7 mouse cellular contexts compared by ENCODE assay signal in the genomic region with DNA sequence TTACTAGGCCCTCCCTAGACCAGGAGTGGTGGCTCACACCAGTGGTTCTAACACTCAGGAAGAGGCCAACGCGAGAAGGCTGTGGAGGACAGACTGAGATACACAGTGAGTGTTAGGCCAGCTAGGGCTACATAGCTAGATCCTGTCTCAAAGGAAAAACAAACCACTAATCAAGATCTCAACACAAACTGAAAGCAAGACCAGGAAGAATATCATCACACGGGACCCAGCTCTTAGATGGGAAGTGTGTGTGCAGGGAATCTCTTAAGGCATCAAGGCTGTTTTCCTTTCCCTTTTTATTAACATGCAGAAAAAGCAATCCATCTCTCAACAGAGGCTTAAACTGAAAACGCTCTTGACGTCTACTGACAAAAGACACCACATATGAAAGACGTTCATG. TPM values are rescaled to one million over a fixed set of nuclear protein-coding genes. Genes with fewer than 3 reads are reported as not detected.
DNase-seq lines count a peak whose midpoint lies in the region; ATAC-seq lines count a peak whose summit lies in the region.

No protein-coding gene starts in this region.

- H3K36me3 ChIP-seq in lung, embryonic 16.5 days (ENCODE audit: control insufficient read depth, insufficient read depth, low read length), result peaks cover 2% of the 10 kb centered on the region; the same call in 1 of the 2 replicates
- peaks cover 22% of the 10 kb centered on the region for H3K36me3 ChIP-seq in forebrain, embryonic 13.5 days (ENCODE audit: poor library complexity, severe bottlenecking)
- H3K36me3 ChIP-seq in liver, embryonic 11.5 days (ENCODE audit: control insufficient read depth, insufficient read depth, low read length), result peaks cover 4% of the 10 kb centered on the region
- H3K36me3 ChIP-seq in stomach, embryonic 16.5 days (ENCODE audit: control insufficient read depth, insufficient read depth, low read length), result 0 out of 2 replicates have a peak, but pooled peaks cover 3% of the 10 kb centered on the region

- peak overlapping the region; percentile 20 for H3K4me3 ChIP-seq in lung, embryonic 16.5 days (ENCODE audit: low read length)
- H3K4me3 ChIP-seq in forebrain, embryonic 13.5 days, result peak overlapping the region; percentile 95
- H3K4me3 ChIP-seq in liver, embryonic 11.5 days (ENCODE audit: low read depth, low read length), result peak overlapping the region; percentile 82
- peak overlapping the region; percentile 96 for H3K4me3 ChIP-seq in stomach, embryonic 16.5 days (replicated peaks; ENCODE audit: low read length)

- DNase-seq in lung, postnatal 14 days, result no peak
- DNase-seq in liver, embryonic 11.5 days (ENCODE audit: low spot score), result no peak
- no peak for DNase-seq in gastrocnemius, postnatal 36 days
- DNase-seq in B cell, adult 2 months, result no peak

- peak overlapping the region; percentile 79 for H3K4me2 ChIP-seq in lung, embryonic 16.5 days (ENCODE audit: low read depth, low read length)
- peak overlapping the region; percentile 66 for H3K4me2 ChIP-seq in forebrain, embryonic 13.5 days
- H3K4me2 ChIP-seq in liver, embryonic 11.5 days, result peak overlapping the region; percentile 94
- H3K4me2 ChIP-seq in stomach, embryonic 16.5 days (ENCODE audit: low read depth, low read length), result peak overlapping the region; percentile 59

- H3K27me3 ChIP-seq in lung, embryonic 16.5 days (ENCODE audit: control insufficient read depth, insufficient read depth, low read depth, low read length), result no peaks in the 10 kb centered on the region
- H3K27me3 ChIP-seq in forebrain, embryonic 13.5 days, result no peaks in the 10 kb centered on the region
- H3K27me3 ChIP-seq in liver, embryonic 11.5 days (replicated peaks; ENCODE audit: control insufficient read depth, insufficient read depth, low read length), result no peaks in the 10 kb centered on the region
- no peaks in the 10 kb centered on the region for H3K27me3 ChIP-seq in stomach, embryonic 16.5 days (ENCODE audit: control insufficient read depth, insufficient read depth, low read length)

- no peaks in the 10 kb centered on the region for H3K9me3 ChIP-seq in lung, embryonic 16.5 days (ENCODE audit: control insufficient read depth, low read length)
- no peaks in the 10 kb centered on the region for H3K9me3 ChIP-seq in forebrain, embryonic 13.5 days (replicated peaks)
- H3K9me3 ChIP-seq in liver, embryonic 11.5 days (ENCODE audit: control insufficient read depth, low read length), result no peaks in the 10 kb centered on the region; the same call in 1 of the 2 replicates
- no peaks in the 10 kb centered on the region for H3K9me3 ChIP-seq in stomach, embryonic 16.5 days (replicated peaks; ENCODE audit: control insufficient read depth, low read length)

- no peak for ATAC-seq in lung, embryonic 16.5 days (ENCODE audit: low read depth)
- no peak for ATAC-seq in forebrain, embryonic 13.5 days
- no peak for ATAC-seq in liver, embryonic 11.5 days (replicated peaks; ENCODE audit: low FRiP score)
- ATAC-seq in stomach, embryonic 16.5 days (ENCODE audit: insufficient read depth, low FRiP score), result no peak

- peaks cover 11% of the 10 kb centered on the region for H3K4me1 ChIP-seq in lung, embryonic 16.5 days (replicated peaks; ENCODE audit: control insufficient read depth, insufficient read depth, low read length)
- peaks cover 31% of the 10 kb centered on the region for H3K4me1 ChIP-seq in forebrain, embryonic 13.5 days
- peaks cover 23% of the 10 kb centered on the region for H3K4me1 ChIP-seq in liver, embryonic 11.5 days (replicated peaks; ENCODE audit: control insufficient read depth, insufficient read depth, low read length)
- H3K4me1 ChIP-seq in stomach, embryonic 16.5 days (ENCODE audit: control insufficient read depth, insufficient read depth, low read length), result peaks cover 14% of the 10 kb centered on the region; the same call in 1 of the 2 replicates

- peak overlapping the region; percentile 29; the same call in 1 of the 2 replicates for H3K9ac ChIP-seq in lung, embryonic 16.5 days (ENCODE audit: low read length)
- H3K9ac ChIP-seq in forebrain, embryonic 13.5 days, result peak overlapping the region; percentile 97
- peak overlapping the region; percentile 42 for H3K9ac ChIP-seq in liver, embryonic 11.5 days (ENCODE audit: low read depth, low read length)
- 0 out of 2 replicates have a peak overlapping the region, but pooled peaks have one; percentile 34 for H3K9ac ChIP-seq in stomach, embryonic 16.5 days (ENCODE audit: low read length)

- intact Hi-C loops in gastrocnemius, postnatal 36 days (cut with DNase I), result no loop called here

- WGBS in lung, embryonic 16.5 days, result 28% methylated on average over 6 of the region's 6 CpGs
- WGBS in forebrain, embryonic 13.5 days, result 66% methylated on average over 6 of the region's 6 CpGs
- 39% methylated on average over 6 of the region's 6 CpGs for WGBS in liver, embryonic 11.5 days
- 28% methylated on average over 6 of the region's 6 CpGs for WGBS in stomach, embryonic 16.5 days

- no peak overlapping the region for H3K27ac ChIP-seq in lung, embryonic 16.5 days (ENCODE audit: low read length)
- no peak overlapping the region for H3K27ac ChIP-seq in forebrain, embryonic 13.5 days
- H3K27ac ChIP-seq in liver, embryonic 11.5 days (ENCODE audit: low read depth, low read length), result peak overlapping the region; percentile 41; the same call in 1 of the 2 replicates
- H3K27ac ChIP-seq in stomach, embryonic 16.5 days (ENCODE audit: low read length), result no peak overlapping the region

RNA-seq across cellular contexts. Expression of a gene that starts 2.0 kb away (rescaled TPM):
- 9.7 and 13.2 TPM in 2 replicates for polyA plus RNA-seq in lung, embryonic 16.5 days (2015; fragmentation: Nextera tagmentation; extraction: Ambion mirVana)
- 17.6 and 18.3 TPM in 2 replicates for polyA plus RNA-seq in forebrain, embryonic 13.5 days (2015; fragmentation: Nextera tagmentation; extraction: Ambion mirVana)
- polyA plus RNA-seq in liver, embryonic 11.5 days (2014; fragmentation: Nextera tagmentation; extraction: Ambion mirVana), result 13.0 and 14.1 TPM in 2 replicates
- 10.3 and 16.3 TPM in 2 replicates for polyA plus RNA-seq in stomach, embryonic 16.5 days (2015; fragmentation: Nextera tagmentation; extraction: Ambion mirVana)
- total RNA-seq in gastrocnemius, postnatal 36 days (2021), result 1 to 10 TPM; 3.8 to 4.7 TPM

RNA-seq across cellular contexts. Expression of a gene that starts 11.5 kb away (rescaled TPM):
- polyA plus RNA-seq in lung, embryonic 16.5 days (2015; fragmentation: Nextera tagmentation; extraction: Ambion mirVana), result 20.5 and 23.8 TPM in 2 replicates
- 32.8 and 36.0 TPM in 2 replicates for polyA plus RNA-seq in forebrain, embryonic 13.5 days (2015; fragmentation: Nextera tagmentation; extraction: Ambion mirVana)
- 22.6 and 24.0 TPM in 2 replicates for polyA plus RNA-seq in liver, embryonic 11.5 days (2014; fragmentation: Nextera tagmentation; extraction: Ambion mirVana)
- 16.9 and 19.4 TPM in 2 replicates for polyA plus RNA-seq in stomach, embryonic 16.5 days (2015; fragmentation: Nextera tagmentation; extraction: Ambion mirVana)
- 10 to 100 TPM; 12.1 to 12.3 TPM for total RNA-seq in gastrocnemius, postnatal 36 days (2021)

RNA-seq across cellular contexts. Expression of a gene that starts 25.1 kb away (rescaled TPM):
- polyA plus RNA-seq in lung, embryonic 16.5 days (2015; fragmentation: Nextera tagmentation; extraction: Ambion mirVana), result not detected in 2 replicates
- not detected in 2 replicates for polyA plus RNA-seq in forebrain, embryonic 13.5 days (2015; fragmentation: Nextera tagmentation; extraction: Ambion mirVana)
- polyA plus RNA-seq in liver, embryonic 11.5 days (2014; fragmentation: Nextera tagmentation; extraction: Ambion mirVana), result not detected in 2 replicates
- not detected in 2 replicates for polyA plus RNA-seq in stomach, embryonic 16.5 days (2015; fragmentation: Nextera tagmentation; extraction: Ambion mirVana)
- under 1 TPM in 1 of 2 experiments, not detected in 1; 0.15 TPM for total RNA-seq in gastrocnemius, postnatal 36 days (2021)

Comparison
In these comparisons a context has a peak if more than half of its experiments do, and no peak if none do; other contexts are left out.
1. H3K4me3 ChIP-seq: peak in every context shown above with its lines; median percentile 96 in stomach, embryonic 16.5 days; 95 in forebrain, embryonic 13.5 days; 82 in liver, embryonic 11.5 days; 20 in lung, embryonic 16.5 days.
2. H3K9ac ChIP-seq: peak in every context shown above with its lines; median percentile 97 in forebrain, embryonic 13.5 days; 42 in liver, embryonic 11.5 days; 34 in stomach, embryonic 16.5 days; 29 in lung, embryonic 16.5 days.